Mouse (Mus musculus): ENCODE results near the gene Rps6kl1.

GRCm38 (mm10) chr12:85182345-85182643 lies 31.2 kb upstream of the Rps6kl1 start:
- TF ChIP-seq POLR2A (IDR thresholded peaks at IDR 0.05; ENCODE audit: low read depth, low read length) (no peak), CTCF (IDR thresholded peaks at IDR 0.05; ENCODE audit: borderline replicate concordance, insufficient read depth, low read length) (no peak)

Measured in embryonic fibroblast, embryonic 13.5 days (primary cell).